Mouse (Mus musculus) testis, adult 2 months (tissue): ENCODE measurements around the gene Ppp1r14b. TPM values are rescaled to one million over a fixed set of nuclear protein-coding genes. Genes with fewer than 3 reads are reported as not detected.

ENCODE experiments used
- H3K27ac ChIP-seq: fragments of 200-500 bp; 2 replicates; pipeline ENCODE4 v1.5.1; 2012; ENCODE audit warnings: low read depth, low read length; ENCODE audit not compliant: control insufficient read depth, insufficient read depth
- H3K27me3 ChIP-seq: fragments of 200-500 bp; 2 replicates; pipeline ENCODE4 v1.6.1; 2012; ENCODE audit warnings: mild to moderate bottlenecking, low read length, moderate library complexity; ENCODE audit not compliant: control insufficient read depth, insufficient read depth
- H3K36me3 ChIP-seq: fragments of 200-500 bp; 2 replicates; pipeline ENCODE4 v1.6.1; 2012; ENCODE audit warnings: mild to moderate bottlenecking, low read length; ENCODE audit not compliant: control insufficient read depth, insufficient read depth
- H3K4me1 ChIP-seq: fragments of 200-500 bp; 2 replicates; pipeline ENCODE4 v1.6.1; 2012; ENCODE audit warnings: low read length; ENCODE audit not compliant: control insufficient read depth, insufficient read depth
- H3K4me3 ChIP-seq: fragments of 200-500 bp; 2 replicates; pipeline ENCODE4 v1.5.1; 2012; ENCODE audit warnings: low read depth, mild to moderate bottlenecking, low read length, moderate library complexity, mixed read lengths; ENCODE audit not compliant: control insufficient read depth
- CTCF ChIP-seq: fragments of 200-500 bp; IDR thresholded peaks from 2 replicates; pipeline ENCODE4 v1.5.1; 2012; ENCODE audit warnings: low read depth, mild to moderate bottlenecking, inconsistent platforms, low read length, moderate library complexity; ENCODE audit not compliant: control insufficient read depth, insufficient read depth, insufficient replicate concordance
- POLR2A ChIP-seq: fragments of 200-500 bp; IDR thresholded peaks from 2 replicates; pipeline ENCODE4 v1.6.1; 2012; ENCODE audit warnings: low read depth, mild to moderate bottlenecking, inconsistent platforms, low read length, moderate library complexity; ENCODE audit not compliant: control insufficient read depth
- polyA plus RNA-seq: library from polyadenylated mRNA; depleted of rRNA; stranded (reverse); fragments of >200 nt; gene quantifications from 2 replicates; pipeline ENCODE4 v1.2.3, GENCODE M21; 2012

Ppp1r14b gene
- polyA plus RNA-seq, 1 experiment = 154 TPM

GRCm38 (mm10) chr19:6947742-6948141 is 27.0 kb upstream of the Ppp1r14b start:
- Histone ChIP-seq H3K27ac (no peak overlapping the region), H3K4me3 (no peak overlapping the region), H3K27me3 (no peaks in the 10 kb centered on the region), H3K36me3 (no peaks in the 10 kb centered on the region), H3K4me1 (peaks cover 20% of the 10 kb centered on the region)
- TF ChIP-seq POLR2A = no peak
- TF ChIP-seq CTCF = no peak

GRCm38 (mm10) chr19:6948186-6948585 is 26.6 kb upstream of the Ppp1r14b start:
- H3K27ac ChIP-seq = no peak overlapping the region
- peaks cover 20% of the 10 kb centered on the region for H3K4me1 ChIP-seq
- TF ChIP-seq POLR2A (no peak), CTCF (no peak)
- H3K27me3 ChIP-seq = no peaks in the 10 kb centered on the region
- no peaks in the 10 kb centered on the region for H3K36me3 ChIP-seq
- no peak overlapping the region for H3K4me3 ChIP-seq

GRCm38 (mm10) chr19:6949532-6949931 is 25.2 kb upstream of the Ppp1r14b start:
- H3K4me1 ChIP-seq = peaks cover 18% of the 10 kb centered on the region
- no peak overlapping the region for H3K4me3 ChIP-seq
- no peaks in the 10 kb centered on the region for H3K27me3 ChIP-seq
- TF ChIP-seq CTCF (no peak), POLR2A (no peak)
- no peak overlapping the region for H3K27ac ChIP-seq
- H3K36me3 ChIP-seq = no peaks in the 10 kb centered on the region

GRCm38 (mm10) chr19:6949951-6950350 is 24.8 kb upstream of the Ppp1r14b start:
- no peak overlapping the region for H3K27ac ChIP-seq
- no peak overlapping the region for H3K4me3 ChIP-seq
- peaks cover 18% of the 10 kb centered on the region for H3K4me1 ChIP-seq
- no peaks in the 10 kb centered on the region for H3K36me3 ChIP-seq
- H3K27me3 ChIP-seq = no peaks in the 10 kb centered on the region
- TF ChIP-seq CTCF (no peak), POLR2A (no peak)

GRCm38 (mm10) chr19:6950613-6951153 is 24.1 kb upstream of the Ppp1r14b start:
- no peaks in the 10 kb centered on the region; the same call in 1 of the 2 replicates for H3K36me3 ChIP-seq
- peak overlapping the region; percentile 87 for H3K4me3 ChIP-seq
- no peaks in the 10 kb centered on the region for H3K27me3 ChIP-seq
- H3K27ac ChIP-seq = peak overlapping the region; percentile 79
- peaks cover 18% of the 10 kb centered on the region for H3K4me1 ChIP-seq
- TF ChIP-seq POLR2A (peak; percentile 37; the same call in 1 of the 2 replicates), CTCF (no peak)

GRCm38 (mm10) chr19:6951381-6951968 is 23.3 kb upstream of the Ppp1r14b start:
- peak overlapping the region; percentile 79 for H3K27ac ChIP-seq
- TF ChIP-seq CTCF (no peak), POLR2A (peak; percentile 50)

GRCm38 (mm10) chr19:6951994-6952711 is 22.6 kb upstream of the Ppp1r14b start:
- Histone ChIP-seq H3K27ac (peak overlapping the region; percentile 78), H3K4me3 (peak overlapping the region; percentile 87), H3K36me3 (no peaks in the 10 kb centered on the region; the same call in 1 of the 2 replicates), H3K4me1 (peaks cover 18% of the 10 kb centered on the region), H3K27me3 (no peaks in the 10 kb centered on the region)
- TF ChIP-seq POLR2A (no peak), CTCF (no peak)

More at GRCm38 (mm10) chr19:6951381-6951968, 23.3 kb upstream of the Ppp1r14b start:
- peak overlapping the region; percentile 87 for H3K4me3 ChIP-seq
- no peaks in the 10 kb centered on the region for H3K27me3 ChIP-seq
- H3K36me3 ChIP-seq = no peaks in the 10 kb centered on the region; the same call in 1 of the 2 replicates
- H3K4me1 ChIP-seq = peaks cover 18% of the 10 kb centered on the region
